Mouse (Mus musculus) lung, embryonic 15.5 days (tissue): Measurements from ENCODE around the gene B430306N03Rik. TPM values are rescaled to one million over a fixed set of nuclear protein-coding genes. Genes with fewer than 3 reads are reported as not detected.

Experiments used
- ATAC-seq: fragments of 200-750 bp; cut with Nextera tagmentation; 2 replicates; pipeline ENCODE4 v1.8.0; 2017; ENCODE audit warnings: moderate number of reproducible peaks, borderline replicate concordance; ENCODE audit not compliant: low FRiP score, low TSS enrichment; ENCODE audit errors: extremely low read depth
- H3K27ac ChIP-seq: fragments of 300-500 bp; sonication (generic); 2 replicates; pipeline ENCODE4 v1.5.1; 2015; ENCODE audit warnings: moderate library complexity, mild to moderate bottlenecking, inconsistent platforms
- H3K27me3 ChIP-seq: fragments of 300-500 bp; sonication (generic); 2 replicates; pipeline ENCODE4 v1.6.1; 2015; ENCODE audit warnings: inconsistent platforms
- H3K36me3 ChIP-seq: fragments of 300-500 bp; sonication (generic); 2 replicates; pipeline ENCODE4 v1.6.1; 2015; ENCODE audit warnings: inconsistent platforms
- H3K4me1 ChIP-seq: fragments of 300-500 bp; sonication (generic); 2 replicates; pipeline ENCODE4 v1.6.1; 2015; ENCODE audit warnings: inconsistent platforms
- H3K4me2 ChIP-seq: fragments of 300-500 bp; sonication (generic); 2 replicates; pipeline ENCODE4 v1.6.1; 2015; ENCODE audit warnings: inconsistent platforms, mild to moderate bottlenecking, moderate library complexity
- H3K4me3 ChIP-seq: fragments of 300-500 bp; sonication (generic); 2 replicates; pipeline ENCODE4 v1.5.1; 2015; ENCODE audit warnings: mild to moderate bottlenecking, inconsistent platforms
- H3K9ac ChIP-seq: fragments of 300-500 bp; sonication (generic); 2 replicates; pipeline ENCODE4 v1.6.1; 2015; ENCODE audit warnings: inconsistent platforms
- H3K9me3 ChIP-seq: fragments of 300-500 bp; sonication (generic); 2 replicates; pipeline ENCODE4 v1.6.1; 2016; ENCODE audit warnings: inconsistent platforms
- whole genome bisulfite sequencing: fragments of 180-500 bp; shearing (Covaris S2); methylation state at CpG from one replicate; pipeline ENCODE4 v1.1.7; 2015; 5-methylcytosine and 5-hydroxymethylcytosine counted together
- polyA plus RNA-seq: library from polyadenylated mRNA; unstranded; fragments of >200 nt; fragmentation: Nextera tagmentation; extraction: Ambion mirVana; gene quantifications from 2 replicates; pipeline ENCODE4 v1.2.1, GENCODE M21; 2015

Gene B430306N03Rik
- polyA plus RNA-seq, 1 experiment from 2014 or later: 0.39 TPM

GRCm38 (mm10) chr17:48321279-48321678, 5.3 kb downstream of the B430306N03Rik start:
- Histone ChIP-seq H3K4me3 (no peak overlapping the region), H3K9ac (no peak overlapping the region), H3K9me3 (no peaks in the 10 kb centered on the region), H3K36me3 (no peaks in the 10 kb centered on the region), H3K27ac (no peak overlapping the region), H3K4me1 (no peaks in the 10 kb centered on the region), H3K4me2 (no peak overlapping the region), H3K27me3 (no peaks in the 10 kb centered on the region)
- 58% methylated on average over 2 of the region's 2 CpGs for WGBS
- ATAC-seq: no peak

- ATAC-seq: no peak
- WGBS: 71% methylated on average over 3 of the region's 3 CpGs
Measured at GRCm38 (mm10) chr17:48323236-48323635, 7.3 kb downstream of the B430306N03Rik start.

GRCm38 (mm10) chr17:48324258-48324657, 8.3 kb downstream of the B430306N03Rik start:
- Histone ChIP-seq H3K27me3 (no peaks in the 10 kb centered on the region), H3K27ac (no peak overlapping the region), H3K36me3 (no peaks in the 10 kb centered on the region), H3K9ac (no peak overlapping the region), H3K4me2 (no peak overlapping the region), H3K4me3 (no peak overlapping the region), H3K9me3 (no peaks in the 10 kb centered on the region), H3K4me1 (no peaks in the 10 kb centered on the region)
- no peak for ATAC-seq
- WGBS: 87% methylated on average over 5 of the region's 5 CpGs

More at GRCm38 (mm10) chr17:48323236-48323635, 7.3 kb downstream of the B430306N03Rik start:
- Histone ChIP-seq H3K27ac (no peak overlapping the region), H3K4me2 (no peak overlapping the region), H3K27me3 (no peaks in the 10 kb centered on the region), H3K9me3 (no peaks in the 10 kb centered on the region), H3K4me1 (no peaks in the 10 kb centered on the region), H3K9ac (no peak overlapping the region), H3K4me3 (no peak overlapping the region), H3K36me3 (no peaks in the 10 kb centered on the region)

- Histone ChIP-seq H3K4me1 (no peaks in the 10 kb centered on the region), H3K4me2 (no peak overlapping the region), H3K27ac (no peak overlapping the region), H3K36me3 (no peaks in the 10 kb centered on the region), H3K9me3 (no peaks in the 10 kb centered on the region), H3K4me3 (no peak overlapping the region), H3K27me3 (no peaks in the 10 kb centered on the region), H3K9ac (no peak overlapping the region)
- WGBS: 85% methylated on average over 6 of the region's 6 CpGs
- ATAC-seq: no peak
Measured at GRCm38 (mm10) chr17:48325093-48325492, 9.2 kb downstream of the B430306N03Rik start.

- H3K36me3 ChIP-seq: no peaks in the 10 kb centered on the region
- H3K9me3 ChIP-seq: no peaks in the 10 kb centered on the region
- no peaks in the 10 kb centered on the region for H3K4me1 ChIP-seq
- 69% methylated on average over 11 of the region's 11 CpGs for WGBS
- no peak overlapping the region for H3K27ac ChIP-seq
- no peak overlapping the region for H3K4me2 ChIP-seq
- H3K9ac ChIP-seq: no peak overlapping the region
- no peak overlapping the region for H3K4me3 ChIP-seq
- H3K27me3 ChIP-seq: no peaks in the 10 kb centered on the region
- no peak for ATAC-seq
Measured at GRCm38 (mm10) chr17:48325638-48326037, 9.7 kb downstream of the B430306N03Rik start.

GRCm38 (mm10) chr17:48326656-48327055, 10.7 kb downstream of the B430306N03Rik start:
- no peak for ATAC-seq
- Histone ChIP-seq H3K36me3 (no peaks in the 10 kb centered on the region), H3K27ac (no peak overlapping the region), H3K4me3 (no peak overlapping the region), H3K4me2 (no peak overlapping the region), H3K4me1 (no peaks in the 10 kb centered on the region), H3K9ac (no peak overlapping the region), H3K27me3 (no peaks in the 10 kb centered on the region), H3K9me3 (no peaks in the 10 kb centered on the region)
- whole genome bisulfite sequencing: 65% methylated on average over 4 of the region's 4 CpGs

GRCm38 (mm10) chr17:48332524-48332923, 16.6 kb downstream of the B430306N03Rik start:
- no peak overlapping the region for H3K9ac ChIP-seq
- no peaks in the 10 kb centered on the region for H3K4me1 ChIP-seq
- H3K27ac ChIP-seq: no peak overlapping the region
- H3K4me3 ChIP-seq: no peak overlapping the region
- no peak overlapping the region for H3K4me2 ChIP-seq
- WGBS: 82% methylated on average over 2 of the region's 2 CpGs
- no peaks in the 10 kb centered on the region for H3K9me3 ChIP-seq
- no peaks in the 10 kb centered on the region for H3K27me3 ChIP-seq
- no peaks in the 10 kb centered on the region for H3K36me3 ChIP-seq
- no peak for ATAC-seq

- Histone ChIP-seq H3K4me2 (no peak overlapping the region), H3K4me1 (no peaks in the 10 kb centered on the region), H3K27me3 (no peaks in the 10 kb centered on the region), H3K36me3 (no peaks in the 10 kb centered on the region), H3K27ac (no peak overlapping the region), H3K9ac (no peak overlapping the region), H3K9me3 (no peaks in the 10 kb centered on the region), H3K4me3 (no peak overlapping the region)
- WGBS: 89% methylated on average over 4 of the region's 4 CpGs
- ATAC-seq: no peak
Measured at GRCm38 (mm10) chr17:48334186-48334585, 18.2 kb downstream of the B430306N03Rik start.

- ATAC-seq: no peak
- Histone ChIP-seq H3K36me3 (no peaks in the 10 kb centered on the region), H3K9me3 (no peaks in the 10 kb centered on the region), H3K27me3 (no peaks in the 10 kb centered on the region), H3K9ac (no peak overlapping the region), H3K4me2 (no peak overlapping the region), H3K27ac (no peak overlapping the region), H3K4me1 (no peaks in the 10 kb centered on the region), H3K4me3 (no peak overlapping the region)
- 8% methylated on average over 6 of the region's 6 CpGs for WGBS
Measured at GRCm38 (mm10) chr17:48336857-48337256, 20.9 kb downstream of the B430306N03Rik start.

- Histone ChIP-seq H3K9me3 (no peaks in the 10 kb centered on the region), H3K9ac (no peak overlapping the region), H3K4me2 (no peak overlapping the region), H3K4me3 (no peak overlapping the region), H3K4me1 (no peaks in the 10 kb centered on the region), H3K27me3 (no peaks in the 10 kb centered on the region), H3K27ac (no peak overlapping the region), H3K36me3 (no peaks in the 10 kb centered on the region)
- WGBS: 88% methylated on average over 1 of the region's 1 CpGs
- no peak for ATAC-seq
Measured at GRCm38 (mm10) chr17:48340267-48340666, 24.3 kb downstream of the B430306N03Rik start.

- H3K27ac ChIP-seq: no peak overlapping the region
- no peak for ATAC-seq
- H3K4me3 ChIP-seq: no peak overlapping the region
- WGBS: 62% methylated on average over 3 of the region's 3 CpGs
- H3K9ac ChIP-seq: no peak overlapping the region
- H3K27me3 ChIP-seq: no peaks in the 10 kb centered on the region
- no peaks in the 10 kb centered on the region for H3K9me3 ChIP-seq
- no peak overlapping the region for H3K4me2 ChIP-seq
- no peaks in the 10 kb centered on the region for H3K4me1 ChIP-seq
- H3K36me3 ChIP-seq: no peaks in the 10 kb centered on the region
Measured at GRCm38 (mm10) chr17:48341947-48342346, 26.0 kb downstream of the B430306N03Rik start.

- ATAC-seq: no peak
- no peak overlapping the region for H3K27ac ChIP-seq
- no peak overlapping the region for H3K9ac ChIP-seq
- no peaks in the 10 kb centered on the region for H3K27me3 ChIP-seq
- WGBS: 79% methylated on average over 2 of the region's 2 CpGs
- no peaks in the 10 kb centered on the region for H3K4me1 ChIP-seq
- H3K4me3 ChIP-seq: no peak overlapping the region
- no peak overlapping the region for H3K4me2 ChIP-seq
- H3K36me3 ChIP-seq: no peaks in the 10 kb centered on the region
- no peaks in the 10 kb centered on the region for H3K9me3 ChIP-seq
Measured at GRCm38 (mm10) chr17:48343065-48343464, 27.1 kb downstream of the B430306N03Rik start.

GRCm38 (mm10) chr17:48345824-48346223, 29.9 kb downstream of the B430306N03Rik start:
- Histone ChIP-seq H3K36me3 (no peaks in the 10 kb centered on the region), H3K27ac (no peak overlapping the region), H3K9ac (no peak overlapping the region), H3K4me2 (no peak overlapping the region), H3K27me3 (no peaks in the 10 kb centered on the region), H3K4me3 (no peak overlapping the region), H3K9me3 (no peaks in the 10 kb centered on the region), H3K4me1 (no peaks in the 10 kb centered on the region)
- no peak for ATAC-seq
- WGBS: 73% methylated on average over 4 of the region's 4 CpGs
